Mouse (Mus musculus): ENCODE results near the gene 4930524J08Rik. TPM values are rescaled to one million over a fixed set of nuclear protein-coding genes. Genes with fewer than 3 reads are reported as not detected.

Gene 4930524J08Rik
- total RNA-seq, 2 experiments from 2014 or later: 1.6 to 2.1 TPM

DNA sequence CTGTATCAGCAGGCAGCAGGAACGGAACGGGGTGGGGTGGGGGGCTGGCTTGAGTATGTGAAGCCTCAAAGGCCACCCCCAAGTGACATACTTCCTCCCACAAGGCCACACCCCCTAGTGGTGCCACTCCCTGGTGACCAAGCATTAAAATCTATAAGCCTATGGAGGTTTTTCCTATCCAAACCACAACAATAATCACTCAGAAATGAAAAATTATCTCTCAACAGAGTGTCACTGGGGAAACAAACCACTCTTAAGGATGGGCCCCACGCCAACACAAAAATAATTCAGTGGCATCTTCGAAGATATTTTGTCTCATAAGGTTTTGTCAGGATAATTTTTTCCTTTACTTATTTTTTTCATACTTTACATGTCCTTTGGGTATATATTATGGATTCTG, 25.0 kb downstream of the 4930524J08Rik start:
- DNase-seq (ENCODE audit: extremely low spot score in 1 of 2, low spot score in 1 of 2): no peak

DNA sequence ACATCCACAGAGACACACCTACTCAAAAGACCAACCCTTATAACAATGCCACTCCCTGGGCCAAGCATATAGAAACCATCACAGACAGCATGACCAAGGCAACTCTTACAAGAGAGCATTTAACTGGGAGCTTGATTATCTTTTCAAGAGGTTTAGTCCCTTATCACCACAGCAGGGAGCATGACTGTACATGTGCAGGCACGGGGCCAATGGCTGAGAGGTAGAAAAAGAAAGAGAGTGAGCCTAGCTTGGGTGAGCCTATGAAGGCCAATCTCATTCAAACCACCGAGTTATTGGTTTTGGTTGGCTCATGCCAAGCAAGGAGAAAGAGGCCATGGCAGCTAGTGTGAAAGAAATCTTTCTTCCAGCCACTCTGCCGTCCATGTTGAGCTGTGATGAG, 26.6 kb downstream of the 4930524J08Rik start:
- DNase-seq (ENCODE audit: extremely low spot score in 1 of 2, low spot score in 1 of 2): no peak

DNA sequence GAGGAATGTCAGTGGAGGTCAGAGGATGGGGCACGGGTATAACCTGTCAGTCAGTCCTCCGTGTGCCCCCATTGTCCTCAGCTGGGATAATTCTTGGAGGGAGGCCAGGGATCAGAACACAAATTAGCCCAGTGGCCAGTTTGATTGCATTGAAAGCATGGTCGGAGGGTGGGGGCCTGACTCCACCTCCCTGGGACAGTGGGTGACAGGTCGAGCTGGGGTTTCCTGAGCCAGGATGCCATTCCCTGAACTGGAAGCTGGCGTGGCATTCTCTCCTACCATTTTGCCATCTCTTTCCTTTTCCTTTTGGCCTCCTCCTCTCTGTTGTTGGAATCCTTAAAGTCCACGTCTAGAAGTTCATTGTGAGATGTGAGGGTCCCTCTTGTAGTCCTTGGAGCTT, 27.0 kb downstream of the 4930524J08Rik start:
- DNase-seq (ENCODE audit: extremely low spot score in 1 of 2, low spot score in 1 of 2): no peak

DNA sequence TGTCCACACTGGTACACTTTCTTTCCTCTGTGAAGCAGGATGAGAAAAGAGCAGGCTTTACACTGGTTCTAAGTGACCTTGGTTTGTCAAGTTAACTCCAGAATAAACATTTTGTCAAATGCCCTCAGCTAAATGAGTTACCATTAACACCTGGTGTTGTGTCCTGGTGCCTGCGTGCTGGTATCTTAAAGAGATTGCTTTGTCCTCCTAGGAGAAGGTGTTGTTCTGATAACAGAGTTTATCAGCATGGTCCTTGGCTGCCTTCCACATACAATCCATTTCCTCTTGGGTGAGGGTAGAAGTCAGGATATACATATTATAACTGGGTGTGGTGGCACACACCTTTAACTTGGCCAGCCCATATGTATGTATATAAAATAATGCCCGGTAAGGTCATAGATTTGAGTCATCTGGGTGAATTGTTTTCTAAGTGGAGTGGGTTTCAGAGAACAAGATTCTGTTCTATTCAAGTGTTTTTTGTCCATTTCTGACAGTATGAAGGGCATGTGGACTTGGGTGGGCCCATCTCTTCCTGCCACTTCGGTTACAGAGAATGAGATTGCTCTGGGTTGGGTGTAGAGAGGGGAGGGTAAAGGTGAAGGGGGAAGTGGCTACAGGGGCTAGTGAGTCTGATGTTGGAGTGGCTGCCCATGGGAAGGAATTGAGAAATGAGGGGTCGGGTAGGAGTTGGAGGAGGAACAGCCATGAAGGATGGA, 27.6 kb downstream of the 4930524J08Rik start:
- DNase-seq (ENCODE audit: extremely low spot score in 1 of 2, low spot score in 1 of 2): no peak

DNA sequence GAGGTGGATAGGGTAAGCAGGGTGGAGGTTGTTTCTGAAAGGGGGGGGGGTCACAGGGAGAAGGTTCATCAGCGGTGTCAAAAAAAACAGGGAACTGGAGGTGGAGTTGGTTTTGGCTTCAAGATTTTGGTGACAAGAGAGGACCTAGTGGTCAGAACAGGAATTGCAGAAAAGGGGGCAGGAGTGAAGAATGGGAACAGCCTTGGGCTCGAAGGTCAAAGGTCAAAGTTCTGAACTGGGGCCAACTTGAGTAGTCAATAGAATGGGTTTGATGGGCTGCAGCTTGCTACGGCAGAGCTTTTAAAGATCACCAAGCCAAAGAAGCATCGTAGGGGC, 28.1 kb downstream of the 4930524J08Rik start:
- no peak for DNase-seq (ENCODE audit: extremely low spot score in 1 of 2, low spot score in 1 of 2)

DNA sequence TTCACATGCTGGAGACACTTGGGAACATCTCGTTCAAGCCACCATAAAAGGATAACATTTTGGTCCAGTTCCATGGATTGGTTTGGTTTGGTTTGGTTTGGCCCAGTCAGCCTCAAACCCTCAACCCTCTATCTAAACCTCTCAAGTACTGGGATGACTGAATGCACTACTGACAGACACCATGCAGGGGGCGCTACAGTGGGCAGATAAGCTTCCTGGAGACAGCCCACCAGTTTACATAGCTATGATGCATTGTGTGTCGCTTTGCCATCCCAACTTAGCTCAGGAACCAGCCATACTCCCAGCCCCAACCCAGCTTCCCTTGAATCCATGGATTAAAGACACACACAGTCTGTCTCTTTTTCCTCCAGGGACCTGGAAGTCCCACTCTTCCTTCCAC, 29.6 kb downstream of the 4930524J08Rik start:
- DNase-seq (ENCODE audit: extremely low spot score in 1 of 2, low spot score in 1 of 2): no peak

DNA sequence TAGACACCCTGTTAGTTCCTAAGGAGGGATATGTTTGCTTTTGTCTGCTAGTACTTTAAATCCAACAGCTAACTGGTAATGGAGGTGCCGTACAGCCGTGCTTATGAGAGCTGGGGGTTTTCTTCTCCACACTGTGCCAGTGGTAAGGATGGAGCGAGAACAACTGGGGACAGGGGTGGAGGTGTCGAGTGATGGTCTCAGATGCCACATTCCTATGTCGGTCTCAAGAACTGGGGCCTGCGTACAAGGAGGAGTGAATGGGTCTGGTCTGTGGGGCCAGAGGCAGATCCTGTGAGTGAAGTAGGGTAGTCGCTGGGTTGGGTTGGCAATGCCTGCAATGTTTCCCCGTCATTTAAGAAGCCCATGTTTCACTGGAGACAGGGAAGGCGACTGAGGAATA, 33.7 kb downstream of the 4930524J08Rik start:
- DNase-seq (ENCODE audit: extremely low spot score in 1 of 2, low spot score in 1 of 2): no peak

DNA sequence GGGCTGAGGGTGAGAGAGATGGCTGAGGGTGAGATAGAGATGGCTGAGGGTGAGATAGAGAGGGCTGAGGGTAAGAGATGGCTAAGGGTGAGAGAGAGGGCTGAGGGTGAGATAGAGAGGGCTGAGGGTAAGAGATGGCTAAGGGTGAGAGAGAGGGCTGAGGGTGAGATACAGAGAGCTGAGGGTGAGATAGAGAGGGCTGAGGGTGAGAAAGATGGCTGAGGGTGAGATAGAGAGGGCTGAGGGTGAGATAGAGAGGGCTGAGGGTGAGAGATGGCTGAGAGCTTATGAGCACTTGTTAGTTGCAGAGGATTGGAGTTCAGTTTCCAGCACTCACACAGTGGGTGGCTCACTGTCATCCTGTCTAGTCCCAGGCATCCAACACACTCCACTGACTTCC, 41.2 kb downstream of the 4930524J08Rik start:
- no peak for DNase-seq (ENCODE audit: extremely low spot score in 1 of 2, low spot score in 1 of 2)

DNA sequence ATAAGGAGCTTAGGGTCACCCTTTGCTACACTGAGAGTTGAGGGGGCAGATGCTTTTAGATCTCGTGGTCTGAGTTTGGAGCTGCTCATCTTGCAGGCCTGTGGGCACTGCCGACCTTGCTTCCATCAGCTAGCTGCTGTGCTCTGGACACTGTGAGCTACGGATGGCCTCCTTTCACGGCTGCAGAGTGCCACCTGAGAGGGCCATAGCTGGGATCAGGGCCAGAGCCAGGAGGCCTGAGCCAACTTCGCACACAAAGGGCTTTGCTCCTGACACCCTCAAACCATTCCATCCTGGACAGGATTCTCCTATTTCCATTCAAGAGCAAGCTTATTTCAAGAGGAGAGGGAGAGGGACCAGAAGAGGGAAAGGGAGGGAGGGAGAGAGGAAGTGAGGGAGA, 45.5 kb downstream of the 4930524J08Rik start:
- DNase-seq (ENCODE audit: extremely low spot score in 1 of 2, low spot score in 1 of 2): no peak

DNA sequence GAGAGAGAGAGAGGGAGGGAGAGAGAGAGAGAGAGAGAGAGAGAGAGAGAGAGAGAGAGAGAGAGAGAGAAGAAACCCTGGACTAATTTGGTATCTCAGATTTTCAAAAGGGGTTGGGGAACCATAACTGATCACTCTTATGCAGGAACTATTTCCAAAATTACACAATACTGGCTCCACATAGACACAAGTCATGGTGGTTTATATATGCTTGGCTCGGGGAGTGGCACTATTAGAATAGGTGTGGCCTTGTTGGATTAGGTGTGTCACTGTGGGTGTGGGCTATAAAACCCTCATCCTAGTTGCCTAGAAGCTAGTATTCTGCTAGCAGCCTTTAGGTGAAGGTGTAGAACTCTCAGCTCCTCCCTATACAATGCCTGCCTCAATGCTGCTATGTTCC, 46.0 kb downstream of the 4930524J08Rik start:
- DNase-seq (ENCODE audit: extremely low spot score in 1 of 2, low spot score in 1 of 2): no peak

Other genes with a start within 250 kb of the 4930524J08Rik start
- gene Rasgef1b, start 250.0 kb upstream of the 4930524J08Rik start, total RNA-seq (2021): 10 to 100 TPM; 15.9 to 17.6 TPM
- gene Vamp9, start 72.8 kb upstream of the 4930524J08Rik start, total RNA-seq (2021): under 1 TPM in 1 of 2 experiments, not detected in 1; 0.71 TPM
- 100 to 1,000 TPM; 179 to 219 TPM for gene Hnrnpd, start 123 bp upstream of the 4930524J08Rik start, total RNA-seq (2021)
- gene Hnrnpdl, start 60.6 kb downstream of the 4930524J08Rik start, total RNA-seq (2021): 100 to 1,000 TPM; 161 to 197 TPM
- 10 to 100 TPM; 50.2 to 54.9 TPM for gene Enoph1, start 60.9 kb downstream of the 4930524J08Rik start, total RNA-seq (2021)
- gene Tmem150c, start 180.7 kb downstream of the 4930524J08Rik start, total RNA-seq (2021): 10 to 100 TPM; 76.7 to 79.5 TPM

Measured in layer of hippocampus, postnatal 25 days (tissue).